8 mouse cellular contexts compared by ENCODE assay signal in genomic region chr10:4266931-4267310, GRCm38 (mm10). TPM values are rescaled to one million over a fixed set of nuclear protein-coding genes. Genes with fewer than 3 reads are reported as not detected.
DNase-seq lines count a peak whose midpoint lies in the region; ATAC-seq lines count a peak whose summit lies in the region.

No protein-coding gene starts in this region.

- no peaks in the 10 kb centered on the region for H3K27me3 ChIP-seq in heart, embryonic 10.5 days (ENCODE audit: insufficient read depth, poor library complexity, severe bottlenecking)
- H3K27me3 ChIP-seq in forebrain, embryonic 10.5 days (ENCODE audit: poor library complexity, severe bottlenecking), result peaks cover 29% of the 10 kb centered on the region
- H3K27me3 ChIP-seq in hindbrain, embryonic 14.5 days (ENCODE audit: control insufficient read depth, insufficient read depth, low read length), result no peaks in the 10 kb centered on the region
- peaks cover 50% of the 10 kb centered on the region for H3K27me3 ChIP-seq in liver, embryonic 12.5 days (replicated peaks)

- H3K4me1 ChIP-seq in heart, embryonic 10.5 days, result peaks cover 16% of the 10 kb centered on the region
- peaks cover 20% of the 10 kb centered on the region for H3K4me1 ChIP-seq in forebrain, embryonic 10.5 days
- peaks cover 12% of the 10 kb centered on the region for H3K4me1 ChIP-seq in hindbrain, embryonic 14.5 days (replicated peaks; ENCODE audit: control insufficient read depth, insufficient read depth, low read length)
- peaks cover 5% of the 10 kb centered on the region; the same call in 1 of the 2 replicates for H3K4me1 ChIP-seq in liver, embryonic 12.5 days

- peak overlapping the region; percentile 88 for H3K4me3 ChIP-seq in heart, embryonic 10.5 days
- peak overlapping the region; percentile 79 for H3K4me3 ChIP-seq in forebrain, embryonic 10.5 days
- H3K4me3 ChIP-seq in hindbrain, embryonic 14.5 days (replicated peaks; ENCODE audit: low read length), result peak overlapping the region; percentile 81
- H3K4me3 ChIP-seq in liver, embryonic 12.5 days, result peak overlapping the region; percentile 53

- peak overlapping the region; percentile 89 for H3K9ac ChIP-seq in hindbrain, embryonic 14.5 days
- H3K9ac ChIP-seq in liver, embryonic 12.5 days, result no peak overlapping the region

- H3K4me2 ChIP-seq in hindbrain, embryonic 14.5 days (replicated peaks), result peak overlapping the region; percentile 97
- H3K4me2 ChIP-seq in liver, embryonic 12.5 days, result peak overlapping the region; percentile 67

- ATAC-seq in hindbrain, embryonic 14.5 days (ENCODE audit: low FRiP score), result peak; percentile 58
- ATAC-seq in liver, embryonic 12.5 days, result no peak
- ATAC-seq in neutrophil, adult 5-6 weeks (ENCODE audit: extremely low read depth, insufficient number of reproducible peaks, low FRiP score, poor library complexity, severe bottlenecking), result peak; percentile 34

- no peak for DNase-seq in heart, embryonic 10.5 days (ENCODE audit: low spot score)
- no peak for DNase-seq in heart, adult 11 months
- peak; percentile 40 for DNase-seq in adrenal gland, postnatal 10 days
- DNase-seq in forebrain, embryonic 10.5 days (ENCODE audit: extremely low spot score, low spot score), result peak; percentile 42
- peak; percentile 33 for DNase-seq in hindbrain, embryonic 14.5 days (ENCODE audit: low spot score)
- DNase-seq in embryo, embryonic 9.5 days (ENCODE audit: extremely low spot score), result no peak

- peak overlapping the region; percentile 91 for H3K27ac ChIP-seq in heart, embryonic 10.5 days
- peak overlapping the region; percentile 91 for H3K27ac ChIP-seq in forebrain, embryonic 10.5 days
- peak overlapping the region; percentile 86 for H3K27ac ChIP-seq in hindbrain, embryonic 14.5 days
- H3K27ac ChIP-seq in liver, embryonic 12.5 days, result no peak overlapping the region

- no peaks in the 10 kb centered on the region for H3K36me3 ChIP-seq in heart, embryonic 10.5 days
- no peaks in the 10 kb centered on the region for H3K36me3 ChIP-seq in forebrain, embryonic 10.5 days (replicated peaks)
- no peaks in the 10 kb centered on the region for H3K36me3 ChIP-seq in hindbrain, embryonic 14.5 days (replicated peaks; ENCODE audit: control insufficient read depth, insufficient read depth)
- H3K36me3 ChIP-seq in liver, embryonic 12.5 days, result no peaks in the 10 kb centered on the region

- WGBS in heart, embryonic 10.5 days, result 1% methylated on average over 11 of the region's 11 CpGs
- WGBS in forebrain, embryonic 10.5 days, result under 1% methylated on average over 11 of the region's 11 CpGs
- under 1% methylated on average over 11 of the region's 11 CpGs for WGBS in hindbrain, embryonic 14.5 days
- WGBS in liver, embryonic 12.5 days (ENCODE audit: insufficient replicate concordance), result 5% methylated on average over 11 of the region's 11 CpGs

- no peaks in the 10 kb centered on the region for H3K9me3 ChIP-seq in heart, embryonic 10.5 days
- no peaks in the 10 kb centered on the region for H3K9me3 ChIP-seq in forebrain, embryonic 10.5 days
- H3K9me3 ChIP-seq in hindbrain, embryonic 14.5 days (ENCODE audit: control insufficient read depth, low read length), result no peaks in the 10 kb centered on the region
- no peaks in the 10 kb centered on the region for H3K9me3 ChIP-seq in liver, embryonic 12.5 days (replicated peaks)

RNA-seq across cellular contexts. Expression of gene Akap12, which starts 0.7 kb away (rescaled TPM):
- polyA plus RNA-seq in heart, embryonic 10.5 days (2016; fragmentation: Nextera tagmentation; extraction: Ambion mirVana), result 49.6 and 60.0 TPM in 2 replicates
- total RNA-seq in adrenal gland, postnatal 10 days (2021), result 10 to 100 TPM; 39.3 to 44.8 TPM
- polyA plus RNA-seq in forebrain, embryonic 10.5 days (2016; fragmentation: Nextera tagmentation; extraction: Ambion mirVana), result 27.9 and 29.1 TPM in 2 replicates
- polyA plus RNA-seq in hindbrain, embryonic 14.5 days (2014; fragmentation: Nextera tagmentation; extraction: Ambion mirVana), result 44.4 and 47.0 TPM in 2 replicates
- 7.1 and 7.2 TPM in 2 replicates for polyA plus RNA-seq in liver, embryonic 12.5 days (2016; fragmentation: Nextera tagmentation; extraction: Ambion mirVana)
- total RNA-seq in neutrophil, adult 5-6 weeks (2017), result 22.1 and 24.2 TPM in 2 replicates

Comparison
In these comparisons a context has a peak if more than half of its experiments do, and no peak if none do; other contexts are left out.
1. DNase-seq: peak in adrenal gland, postnatal 10 days (single experiment), forebrain, embryonic 10.5 days (single experiment) and hindbrain, embryonic 14.5 days (single experiment); none in heart, embryonic 10.5 days (single experiment), heart, adult 11 months (single experiment) and embryo, embryonic 9.5 days (single experiment).
2. Peak in every context shown above with its lines, with median percentiles within 50 percentile points of each other: H3K4me3 ChIP-seq.